Mouse (Mus musculus) mesoderm, embryonic 11.5 days (tissue): ENCODE data around the gene Nos2.

Experiments used
- DNase-seq: peaks from one replicate; pipeline ENCODE4 v3.0.0-alpha.2; 2012; ENCODE audit warnings: low read depth, low spot score

The Nos2 gene

DNA sequence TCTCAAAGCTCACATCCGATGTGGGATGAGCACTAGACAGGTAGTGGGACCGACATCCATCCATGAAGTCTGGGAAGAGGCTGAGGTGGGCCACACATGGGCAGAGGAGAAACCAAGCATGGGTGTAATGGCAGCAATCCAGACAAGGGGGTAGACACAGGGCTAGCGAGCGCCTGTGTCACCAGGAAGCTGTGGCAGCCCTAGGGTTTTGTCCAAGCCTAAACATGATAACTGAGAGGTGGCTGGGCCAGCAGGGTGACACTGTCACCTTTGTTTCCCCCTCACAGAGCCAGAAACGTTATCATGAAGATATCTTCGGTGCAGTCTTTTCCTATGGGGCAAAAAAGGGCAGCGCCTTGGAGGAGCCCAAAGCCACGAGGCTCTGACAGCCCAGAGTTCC, 38.8 kb downstream of the Nos2 start:
- DNase-seq: no peak

DNA sequence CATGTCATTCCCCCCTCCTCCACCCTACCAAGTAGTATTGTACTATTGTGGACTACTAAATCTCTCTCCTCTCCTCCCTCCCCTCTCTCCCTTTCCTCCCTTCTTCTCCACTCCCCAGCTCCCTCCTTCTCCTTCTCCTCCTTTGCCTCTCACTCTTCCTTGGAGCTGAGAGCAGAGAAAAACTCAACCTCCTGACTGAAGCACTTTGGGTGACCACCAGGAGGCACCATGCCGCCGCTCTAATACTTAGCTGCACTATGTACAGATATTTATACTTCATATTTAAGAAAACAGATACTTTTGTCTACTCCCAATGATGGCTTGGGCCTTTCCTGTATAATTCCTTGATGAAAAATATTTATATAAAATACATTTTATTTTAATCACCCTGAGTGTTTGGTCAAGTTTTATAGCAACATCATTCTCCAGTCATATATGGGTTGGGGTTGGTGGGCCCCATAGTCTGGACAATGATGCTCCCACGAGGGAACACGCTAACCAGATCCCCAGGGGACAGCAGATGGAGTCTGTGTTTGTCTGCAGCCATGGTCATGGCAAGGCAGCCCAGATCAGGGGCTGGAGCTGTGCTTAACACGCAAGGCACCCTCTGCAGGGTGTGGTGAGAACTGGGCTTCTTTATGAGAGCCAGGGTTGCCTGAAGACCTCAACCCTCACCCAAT, 39.4 kb downstream of the Nos2 start:
- no peak for DNase-seq

DNA sequence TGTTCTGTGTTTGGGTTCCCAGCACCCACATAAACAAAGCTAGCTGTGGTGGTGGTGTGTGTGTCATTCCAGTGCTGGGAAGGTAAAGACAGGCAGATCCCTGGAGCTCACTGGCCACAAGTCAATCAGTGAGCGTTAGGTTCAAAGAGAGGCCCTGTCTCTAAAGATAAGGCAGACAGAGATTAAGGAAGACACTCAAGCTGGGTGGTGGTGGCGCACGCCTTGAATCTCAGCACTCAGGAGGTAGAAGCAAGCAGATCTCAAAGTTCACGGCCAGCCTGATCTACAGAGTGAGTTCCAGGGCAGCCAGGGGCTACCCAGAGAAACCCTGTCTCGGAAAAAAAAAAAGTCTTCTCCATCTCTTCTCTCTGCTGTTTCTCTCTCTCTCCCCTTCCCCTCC, 40.6 kb downstream of the Nos2 start:
- no peak for DNase-seq

DNA sequence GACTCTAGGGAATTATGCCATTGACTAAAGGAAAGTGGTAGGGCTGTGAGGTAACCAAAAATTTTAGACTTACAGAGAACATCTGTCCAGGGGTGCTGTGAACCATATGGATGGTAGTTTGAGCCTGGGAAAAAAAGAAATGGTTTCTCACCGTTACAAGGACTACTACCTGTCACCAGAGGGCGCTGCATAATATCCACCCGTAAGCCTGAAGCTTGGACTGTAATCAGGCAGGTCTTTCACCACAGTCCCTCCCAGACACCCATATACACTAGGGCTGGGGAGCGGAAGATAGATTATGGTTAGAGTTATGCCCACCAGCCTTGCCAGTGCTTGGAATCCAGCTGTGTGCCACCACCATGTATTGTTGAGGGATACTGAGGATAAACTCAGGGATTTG, 46.8 kb downstream of the Nos2 start:
- peak; percentile 67 for DNase-seq

- DNase-seq: no peak
Measured at GRCm38 (mm10) chr11:78968121-78968520, 47.5 kb downstream of the Nos2 start.

DNA sequence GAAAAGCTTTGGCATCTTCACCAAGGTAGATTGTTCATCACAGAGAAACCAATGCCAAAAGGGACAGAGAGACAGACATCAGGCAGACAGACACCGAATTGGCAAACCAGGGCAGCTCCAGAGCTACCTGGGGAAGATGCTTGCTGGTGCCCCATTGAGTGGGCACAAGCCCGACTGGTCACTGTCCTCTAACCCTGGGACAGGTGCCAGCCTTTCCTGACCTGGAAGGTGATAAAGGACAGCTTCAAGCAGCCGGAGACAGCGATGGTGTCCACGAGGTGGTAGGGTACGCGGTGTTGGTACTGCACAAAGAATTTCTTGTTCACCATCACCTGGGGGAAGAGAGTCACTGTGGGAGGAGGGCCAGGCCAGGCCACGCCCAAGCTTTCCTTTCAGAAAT, 50.5 kb downstream of the Nos2 start:
- no peak for DNase-seq

- DNase-seq: no peak
Measured at GRCm38 (mm10) chr11:78971746-78972145, 51.2 kb downstream of the Nos2 start.

DNA sequence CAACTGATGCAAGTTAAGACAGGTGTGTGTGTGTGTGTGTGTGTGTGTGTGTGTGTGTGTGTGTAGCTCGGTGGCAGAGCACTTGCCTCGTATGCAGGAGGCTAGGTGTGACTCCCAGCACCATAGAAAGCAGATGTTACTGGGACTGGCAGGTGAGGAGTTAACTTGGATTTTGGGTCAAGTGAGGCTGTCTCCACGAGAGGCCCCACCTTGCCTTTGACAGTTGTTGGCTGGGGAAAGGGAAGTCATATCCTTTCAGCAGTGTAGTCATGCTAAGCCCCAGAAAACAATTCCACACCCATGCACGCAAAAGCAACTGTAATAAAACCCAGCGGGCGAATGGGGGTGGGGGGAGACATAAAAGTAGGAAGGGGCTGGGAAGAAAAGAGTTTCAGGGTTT, 51.7 kb downstream of the Nos2 start:
- DNase-seq: peak; percentile 12

GRCm38 (mm10) chr11:78972811-78973351, 52.3 kb downstream of the Nos2 start:
- DNase-seq: peak; percentile 34

DNA sequence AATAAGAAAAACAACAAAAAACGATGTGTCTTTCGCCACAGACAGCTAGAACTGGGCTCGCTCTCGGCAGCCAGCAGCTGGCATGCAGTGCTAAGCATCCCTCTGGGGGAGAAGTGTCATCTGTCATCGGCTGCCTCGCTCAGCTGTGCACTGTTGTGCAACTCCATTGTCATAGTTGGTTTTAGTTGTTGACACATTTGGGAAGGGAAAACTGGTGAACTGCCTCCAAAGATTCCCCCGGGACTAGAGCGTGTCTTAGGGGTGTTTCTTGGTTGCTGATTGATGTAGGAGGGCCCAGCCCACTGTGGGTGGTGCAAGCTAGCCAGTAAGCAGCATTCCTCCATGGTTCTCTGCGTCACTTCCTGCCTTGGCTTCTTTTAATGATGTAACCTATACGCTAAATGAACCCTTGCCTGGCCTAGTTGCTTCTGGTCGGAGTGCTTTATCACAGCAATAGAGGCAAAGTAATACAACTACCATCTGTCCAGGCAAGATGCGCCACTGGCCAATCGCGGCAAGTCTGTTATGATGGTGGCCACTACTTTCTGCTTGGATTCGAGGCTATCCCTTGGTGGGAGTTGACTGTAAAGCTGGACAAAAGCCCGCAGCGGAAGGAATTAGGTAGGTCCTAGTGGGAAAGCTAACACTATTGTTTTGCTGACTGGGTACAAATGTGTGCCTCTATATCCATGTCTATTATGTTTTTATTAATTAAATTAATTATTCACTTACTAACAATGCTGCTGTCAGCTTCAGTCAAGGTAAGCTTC, 53.0 kb downstream of the Nos2 start:
- peak; percentile 62 for DNase-seq

DNA sequence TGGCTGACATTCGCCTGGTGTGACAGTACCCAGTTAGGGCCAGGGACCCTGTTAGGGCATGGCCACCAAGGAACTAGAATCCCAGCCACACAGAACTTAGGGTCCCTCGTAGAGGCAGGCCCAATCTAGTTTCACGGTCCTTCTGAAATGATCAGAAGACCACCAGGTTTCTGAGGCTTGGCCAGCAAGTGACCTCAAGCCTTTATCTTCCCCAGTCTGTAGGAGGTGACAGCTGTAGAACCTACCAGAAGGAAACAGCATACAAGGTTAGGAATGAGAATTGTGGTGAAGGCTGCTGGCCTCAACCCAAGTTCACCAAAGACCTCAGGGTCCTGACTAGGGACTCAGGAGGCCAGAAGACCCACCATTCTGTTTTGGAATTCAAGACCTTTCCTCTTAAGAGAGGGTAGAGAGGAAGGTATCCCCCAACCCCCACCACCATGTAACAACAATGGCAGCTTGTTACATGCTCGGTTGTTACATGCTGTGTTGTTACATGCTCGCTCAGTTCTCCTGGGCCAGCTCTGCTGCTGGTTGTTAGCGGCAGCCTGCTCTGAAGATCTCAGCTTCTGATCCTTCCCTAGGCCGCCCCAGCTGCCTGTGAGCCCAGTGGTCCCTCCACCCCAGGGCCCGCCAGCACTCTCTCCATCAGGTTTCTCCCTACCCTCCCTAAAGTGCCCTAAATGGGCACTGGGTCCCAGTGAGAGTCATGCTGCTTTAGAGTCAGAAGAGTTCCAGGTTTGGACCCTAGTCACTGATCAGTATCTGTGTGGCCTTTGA, 56.3 kb downstream of the Nos2 start:
- no peak for DNase-seq

DNA sequence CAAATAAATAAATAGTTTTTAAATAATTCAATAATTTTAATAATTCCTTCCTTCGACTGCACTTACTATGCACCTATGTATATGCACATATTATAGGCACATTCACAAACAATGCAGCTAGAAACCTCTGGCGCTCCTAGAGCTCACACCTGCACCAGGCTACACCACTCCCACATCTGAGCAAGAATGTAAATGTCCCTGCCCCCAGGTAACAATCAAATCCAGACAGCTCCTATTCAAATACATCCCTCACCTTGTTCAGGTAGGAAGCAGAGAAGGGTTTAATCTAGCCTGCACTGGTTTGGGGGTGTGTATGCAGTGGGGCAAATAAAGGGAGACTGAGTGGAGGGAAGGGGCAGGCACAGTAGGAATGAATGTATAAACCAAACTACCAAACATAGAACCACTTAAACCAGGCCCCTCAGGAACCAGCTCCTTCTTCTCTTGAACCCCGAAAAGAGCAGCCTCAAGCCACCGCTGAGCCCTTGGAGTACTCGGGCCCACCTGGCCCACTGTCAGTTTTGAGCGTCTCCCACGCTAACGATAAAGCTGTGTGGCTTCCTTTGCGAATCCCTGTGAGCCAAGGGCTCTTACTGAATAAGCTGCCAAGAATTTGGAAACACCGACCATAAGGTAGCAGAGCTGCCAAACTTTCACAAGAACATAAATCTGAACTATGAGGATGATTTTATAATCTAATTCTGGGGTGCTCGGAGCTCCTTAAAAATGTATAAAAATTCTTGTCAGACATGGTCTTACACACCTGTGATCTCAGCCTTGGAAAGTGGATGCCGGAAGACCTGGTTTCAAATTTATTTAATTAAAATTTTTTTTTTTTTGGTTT, 57.8 kb downstream of the Nos2 start:
- DNase-seq: no peak

GRCm38 (mm10) chr11:78980083-78980634, 59.6 kb downstream of the Nos2 start:
- DNase-seq: no peak

GRCm38 (mm10) chr11:78982042-78982441, 61.5 kb downstream of the Nos2 start:
- DNase-seq: no peak

GRCm38 (mm10) chr11:78982513-78983291, 62.1 kb downstream of the Nos2 start:
- no peak for DNase-seq

DNA sequence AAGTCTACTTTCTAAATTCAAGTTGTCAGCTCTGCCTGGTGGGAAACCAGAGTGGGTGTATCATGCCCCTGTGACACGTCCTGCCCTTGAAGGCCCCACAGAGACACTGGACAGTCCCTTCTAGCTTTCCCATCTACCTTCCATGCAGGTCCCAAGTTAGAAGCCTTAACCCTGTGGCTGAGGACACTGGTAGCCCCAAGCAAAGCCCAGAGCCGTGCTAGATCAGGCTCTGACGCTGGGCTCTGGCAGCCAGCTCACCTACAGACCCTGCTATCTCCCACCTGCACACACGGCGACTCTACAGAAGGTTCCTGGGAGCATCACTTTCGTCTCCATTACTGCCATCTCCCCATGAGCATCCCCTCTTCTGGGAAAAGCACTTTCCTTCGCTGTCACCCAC, 63.0 kb downstream of the Nos2 start:
- no peak for DNase-seq

DNA sequence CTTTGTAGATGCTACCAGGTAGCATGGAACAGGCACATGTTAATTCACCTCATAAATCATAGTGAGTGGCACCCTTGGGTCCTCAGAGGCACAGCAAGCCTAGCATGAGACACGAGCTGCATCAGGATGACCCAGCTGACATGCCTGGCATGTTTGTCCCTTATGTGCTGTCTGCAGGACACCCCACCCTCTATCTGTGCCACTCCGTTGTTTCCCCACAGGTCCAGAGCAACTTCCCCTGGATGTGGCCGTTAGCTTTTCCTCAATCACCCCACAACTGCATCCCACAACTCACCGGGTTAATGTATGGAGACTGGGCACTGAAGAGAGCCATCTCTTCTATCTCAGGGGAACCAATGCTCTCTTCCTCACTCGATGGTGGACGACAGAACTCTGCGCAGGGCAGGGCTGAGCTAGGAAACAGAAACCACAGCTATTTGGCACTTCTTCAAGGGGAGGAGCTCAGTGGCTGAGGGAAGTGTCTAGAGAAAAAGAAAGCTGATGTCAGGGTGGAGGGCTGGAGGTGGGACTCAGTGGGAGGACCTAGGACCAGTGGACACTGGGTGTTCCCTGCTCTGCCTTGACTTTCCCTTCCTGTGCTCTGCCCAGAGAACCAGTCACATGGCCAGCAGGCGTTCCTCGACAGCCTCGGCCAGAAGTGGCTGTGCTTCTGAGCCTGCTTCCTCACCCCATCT, 64.0 kb downstream of the Nos2 start, which contains the start of gene Lgals9:
Lgals9 (minus strand) TSS at position 464 of the 695 bp plus-strand sequence.
- DNase-seq: no peak

DNA sequence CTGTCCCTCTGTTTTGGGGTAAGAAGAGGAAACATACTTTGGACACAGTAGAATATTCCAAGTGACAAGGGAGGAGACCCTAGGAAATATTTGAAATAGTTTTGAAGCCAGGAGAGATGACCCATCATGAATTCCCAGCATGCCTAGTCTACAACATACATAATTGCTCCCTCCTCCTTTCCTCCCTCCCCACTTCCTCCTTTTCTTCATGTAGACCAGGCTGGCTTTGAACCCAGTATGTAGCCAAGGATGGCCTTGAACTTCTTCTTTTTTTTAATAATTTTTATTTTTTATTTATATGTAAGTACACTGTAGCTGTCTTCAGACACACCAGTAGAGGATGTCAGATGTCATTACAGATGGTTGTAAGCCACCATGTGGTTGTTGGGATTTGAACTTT, 64.9 kb downstream of the Nos2 start:
- DNase-seq: no peak

GRCm38 (mm10) chr11:78986311-78987002, 65.9 kb downstream of the Nos2 start:
- no peak for DNase-seq
